26 mouse cellular contexts compared by ENCODE assay signal in genomic region chr1:178597757-178598156, GRCm38 (mm10).
DNase-seq lines count a peak whose midpoint lies in the region; ATAC-seq and TF ChIP-seq lines count a peak whose summit lies in the region.
"Had no signal": no experiment of that assay in that cellular context is flagged by ENCODE, and none has a peak within 500 bp of the region (broad histone marks: within the 10 kb centered on the region; RNA-seq: fewer than 3 reads in every experiment).

No protein-coding gene starts in this region.

- no peaks in the 10 kb centered on the region for H3K9me3 ChIP-seq in heart, embryonic 14.5 days (ENCODE audit: control insufficient read depth, low read length)
- H3K9me3 ChIP-seq in heart, embryonic 11.5 days (replicated peaks; ENCODE audit: control insufficient read depth, low read length), result no peaks in the 10 kb centered on the region
- no peaks in the 10 kb centered on the region for H3K9me3 ChIP-seq in lung, postnatal 0 days (ENCODE audit: low read length)
- no peaks in the 10 kb centered on the region for H3K9me3 ChIP-seq in liver, embryonic 15.5 days (replicated peaks)
- H3K9me3 ChIP-seq: forebrain, embryonic 10.5 days; forebrain, embryonic 13.5 days; heart, embryonic 12.5 days had no signal

- no peak for TF ChIP-seq CTCF in lung, postnatal 0 days (IDR thresholded peaks at IDR 0.05)
- TF ChIP-seq CTCF in gastrocnemius, adult 2 months (IDR thresholded peaks at IDR 0.05), result no peak

- H3K27me3 ChIP-seq in heart, embryonic 14.5 days (ENCODE audit: control insufficient read depth, insufficient read depth, low read length), result no peaks in the 10 kb centered on the region
- H3K27me3 ChIP-seq in heart, embryonic 11.5 days (ENCODE audit: control insufficient read depth, insufficient read depth, low read length), result no peaks in the 10 kb centered on the region
- no peaks in the 10 kb centered on the region for H3K27me3 ChIP-seq in lung, postnatal 0 days (replicated peaks; ENCODE audit: insufficient read depth, low read length)
- no peaks in the 10 kb centered on the region for H3K27me3 ChIP-seq in liver, embryonic 15.5 days
- H3K27me3 ChIP-seq: forebrain, embryonic 13.5 days; heart, embryonic 12.5 days had no signal

- DNase-seq in lung, postnatal 0 days (ENCODE audit: low spot score), result peak; percentile 7
- DNase-seq in lung, adult 18-20 months, result no peak
- peak; percentile 80 for DNase-seq in yolk sac, embryonic 10.5 days (ENCODE audit: low spot score)
- no peak for DNase-seq in gastrocnemius, adult 2 months
- no peak for DNase-seq in ovary, postnatal 14 days (ENCODE audit: low spot score)
- DNase-seq: adrenal gland, postnatal 10 days; adrenal gland, postnatal 36 days; cerebellum, adult 2 months; cerebellum, adult 9-11 months; cerebellum, postnatal 25 days; gastrocnemius, postnatal 14 days; heart, adult 11 months; heart, postnatal 14 days; heart, postnatal 4 days had no signal

- H3K4me1 ChIP-seq in heart, embryonic 14.5 days (ENCODE audit: control insufficient read depth in 2 of 2, insufficient read depth in 2 of 2, low read length in 2 of 2), result peaks cover 9 to 10% of the 10 kb centered on the region in 2 experiments
- H3K4me1 ChIP-seq in heart, embryonic 11.5 days (ENCODE audit: control insufficient read depth, insufficient read depth, low read length), result peaks cover 13% of the 10 kb centered on the region; the same call in 1 of the 2 replicates
- no peaks in the 10 kb centered on the region for H3K4me1 ChIP-seq in lung, postnatal 0 days (ENCODE audit: insufficient read depth, low read depth, low read length)
- H3K4me1 ChIP-seq in liver, embryonic 15.5 days (replicated peaks), result no peaks in the 10 kb centered on the region
- H3K4me1 ChIP-seq: forebrain, embryonic 13.5 days had no signal

- no peak for TF ChIP-seq EP300 in lung, postnatal 0 days (IDR thresholded peaks at IDR 0.05)

- no peak overlapping the region for H3K27ac ChIP-seq in heart, embryonic 14.5 days (replicated peaks in 1 of 2; ENCODE audit: control insufficient read depth in 1 of 2, insufficient read depth in 1 of 2, low read depth in 2 of 2, low read length in 2 of 2)
- H3K27ac ChIP-seq in heart, embryonic 11.5 days (ENCODE audit: low read depth, low read length), result no peak overlapping the region
- no peak overlapping the region for H3K27ac ChIP-seq in lung, postnatal 0 days (ENCODE audit: low read length)
- H3K27ac ChIP-seq in liver, embryonic 15.5 days (replicated peaks), result no peak overlapping the region
- no peak overlapping the region for H3K27ac ChIP-seq in gastrocnemius, adult 2 months
- H3K27ac ChIP-seq: forebrain, embryonic 10.5 days; forebrain, embryonic 13.5 days; hindbrain, embryonic 14.5 days; hindbrain, postnatal 0 days had no signal

- no peak overlapping the region for H3K4me2 ChIP-seq in heart, embryonic 14.5 days (ENCODE audit: low read length)
- H3K4me2 ChIP-seq in heart, embryonic 11.5 days, result no peak overlapping the region
- no peak overlapping the region for H3K4me2 ChIP-seq in lung, postnatal 0 days (replicated peaks; ENCODE audit: low read depth, low read length)
- H3K4me2 ChIP-seq in liver, embryonic 15.5 days, result no peak overlapping the region
- H3K4me2 ChIP-seq: forebrain, embryonic 13.5 days; heart, embryonic 12.5 days; hindbrain, embryonic 14.5 days had no signal

- H3K9ac ChIP-seq in heart, embryonic 14.5 days (ENCODE audit: low read length), result no peak overlapping the region
- no peak overlapping the region for H3K9ac ChIP-seq in heart, embryonic 11.5 days (ENCODE audit: low read depth, low read length)
- no peak overlapping the region for H3K9ac ChIP-seq in lung, postnatal 0 days (replicated peaks; ENCODE audit: low read depth)
- no peak overlapping the region for H3K9ac ChIP-seq in liver, embryonic 15.5 days
- H3K9ac ChIP-seq: forebrain, embryonic 13.5 days; heart, embryonic 12.5 days; hindbrain, embryonic 14.5 days had no signal

- no peak overlapping the region for H3K4me3 ChIP-seq in heart, embryonic 14.5 days (ENCODE audit: control insufficient read depth in 1 of 2, insufficient read depth in 1 of 2, low read depth in 1 of 2, low read length in 2 of 2)
- H3K4me3 ChIP-seq in heart, embryonic 11.5 days (ENCODE audit: low read depth, low read length), result no peak overlapping the region
- H3K4me3 ChIP-seq in lung, postnatal 0 days (ENCODE audit: low read depth, low read length), result no peak overlapping the region
- H3K4me3 ChIP-seq in liver, embryonic 15.5 days (replicated peaks), result no peak overlapping the region
- H3K4me3 ChIP-seq in gastrocnemius, adult 2 months, result no peak overlapping the region
- H3K4me3 ChIP-seq: forebrain, embryonic 10.5 days; forebrain, embryonic 13.5 days; heart, embryonic 12.5 days had no signal

- ATAC-seq in heart, embryonic 14.5 days (ENCODE audit: insufficient number of reproducible peaks, insufficient read depth, low FRiP score, low read depth), result peak; percentile 31; the same call in 1 of the 2 replicates
- no peak for ATAC-seq in heart, embryonic 11.5 days (replicated peaks; ENCODE audit: insufficient number of reproducible peaks, low FRiP score, low TSS enrichment)
- ATAC-seq in lung, postnatal 0 days, result no peak
- 0 out of 2 replicates have a peak, but pooled peaks have one; percentile 22 for ATAC-seq in liver, embryonic 15.5 days (ENCODE audit: insufficient read depth)
- ATAC-seq: activated CD4-positive, CD25-positive, alpha-beta regulatory T cell, adult 4 months; CD4-positive, CD25-positive, alpha-beta regulatory T cell, adult 4 months; forebrain, embryonic 13.5 days; forebrain, embryonic 16.5 days; hindbrain, postnatal 0 days; inflammation-experienced regulatory T-cells, adult 6 months had no signal

- WGBS in heart, embryonic 14.5 days, result 47% methylated on average over 6 of the region's 6 CpGs
- 46% methylated on average over 6 of the region's 6 CpGs for WGBS in heart, embryonic 11.5 days (ENCODE audit: insufficient replicate concordance)
- WGBS in lung, postnatal 0 days, result 45% methylated on average over 6 of the region's 6 CpGs
- WGBS in liver, embryonic 15.5 days (ENCODE audit: insufficient replicate concordance), result 24% methylated on average over 6 of the region's 6 CpGs

- no peaks in the 10 kb centered on the region for H3K36me3 ChIP-seq in heart, embryonic 14.5 days (ENCODE audit: control insufficient read depth, insufficient read depth, low read length)
- H3K36me3 ChIP-seq in heart, embryonic 11.5 days (ENCODE audit: control insufficient read depth, insufficient read depth, low read length), result no peaks in the 10 kb centered on the region
- H3K36me3 ChIP-seq in lung, postnatal 0 days (ENCODE audit: insufficient read depth, low read length), result no peaks in the 10 kb centered on the region
- H3K36me3 ChIP-seq in liver, embryonic 15.5 days (replicated peaks), result no peaks in the 10 kb centered on the region
- H3K36me3 ChIP-seq: forebrain, embryonic 10.5 days had no signal

- intact Hi-C loops in gastrocnemius, adult 2 months (cut with DNase I), result no loop called here

Comparison
In these comparisons a context has a peak if more than half of its experiments do, and no peak if none do; other contexts are left out.
1. ATAC-seq: peak in heart, embryonic 14.5 days (single experiment) and liver, embryonic 15.5 days (single experiment); none in heart, embryonic 11.5 days (single experiment) and lung, postnatal 0 days (single experiment).
2. DNase-seq: peak in lung, postnatal 0 days (single experiment) and yolk sac, embryonic 10.5 days (single experiment); none in lung, adult 18-20 months (0 of 2), gastrocnemius, adult 2 months (single experiment) and ovary, postnatal 14 days (single experiment).